Mouse (Mus musculus) olfactory bulb, adult 2 months (tissue): Measurements from ENCODE around the gene Gm10563.

Source experiments
- CTCF ChIP-seq: fragments of 200-500 bp; IDR thresholded peaks from 2 replicates; pipeline ENCODE4 v1.5.1; 2012; ENCODE audit warnings: low read depth, mild to moderate bottlenecking, low read length, moderate library complexity; ENCODE audit not compliant: insufficient read depth
- POLR2A ChIP-seq: fragments of 200-500 bp; IDR thresholded peaks from 2 replicates; pipeline ENCODE4 v1.6.1; 2012; ENCODE audit warnings: mild to moderate bottlenecking, low read depth, low read length, moderate library complexity; ENCODE audit not compliant: insufficient read depth

DNA sequence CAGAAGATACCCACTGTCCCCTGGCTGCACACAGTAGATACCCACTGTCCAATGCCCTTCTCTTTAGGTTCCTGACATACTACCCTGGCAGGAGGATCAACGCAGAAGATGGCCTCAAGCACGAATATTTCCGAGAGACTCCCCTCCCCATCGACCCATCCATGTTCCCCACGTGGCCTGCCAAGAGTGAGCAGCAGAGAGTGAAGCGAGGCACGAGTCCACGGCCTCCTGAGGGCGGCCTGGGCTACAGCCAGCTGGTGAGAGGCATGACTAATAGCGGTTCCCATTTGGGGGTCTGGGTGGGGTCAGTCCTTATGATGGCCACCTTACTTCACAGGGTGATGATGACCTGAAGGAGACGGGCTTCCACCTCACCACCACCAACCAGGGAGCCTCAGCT lies 4.1 kb upstream of the Gm10563 start:
- TF ChIP-seq CTCF (no peak), POLR2A (no peak)
